Mouse (Mus musculus): ENCODE measurements around the gene Uck2. TPM values are rescaled to one million over a fixed set of nuclear protein-coding genes. Genes with fewer than 3 reads are reported as not detected.

The Uck2 gene
- polyA plus RNA-seq, 1 experiment from 2014 or later, result 68.8 TPM

DNA sequence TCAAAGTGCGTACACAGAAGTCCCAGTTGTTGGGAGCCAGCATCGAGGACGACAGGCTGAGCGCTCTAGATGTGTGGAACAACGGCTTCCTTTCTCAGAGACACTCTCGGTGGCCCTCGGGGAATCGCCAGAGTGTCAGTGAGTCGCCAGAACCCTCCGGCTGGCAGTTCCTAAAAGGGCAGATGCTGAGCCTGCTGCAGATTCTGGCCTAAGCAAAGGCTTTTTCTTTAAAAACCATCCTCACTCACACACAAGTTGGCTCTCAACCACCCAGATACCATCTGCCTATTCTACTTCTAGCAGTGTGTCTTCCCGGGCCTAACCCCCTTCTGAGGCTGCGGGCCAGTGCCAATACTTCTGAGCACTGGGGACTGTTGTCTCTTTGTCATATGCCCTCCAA is 45.2 kb downstream of the Uck2 start:
- Histone ChIP-seq H3K9me3 (replicated peaks; ENCODE audit: control insufficient read depth, low read length) (no peaks in the 10 kb centered on the region), H3K4me2 (ENCODE audit: low read depth, low read length) (no peak overlapping the region), H3K4me1 (ENCODE audit: control insufficient read depth, insufficient read depth, low read length) (peaks cover 45% of the 10 kb centered on the region), H3K36me3 (ENCODE audit: control insufficient read depth, insufficient read depth) (no peaks in the 10 kb centered on the region), H3K4me3 (ENCODE audit: low read length) (no peak overlapping the region), H3K27ac (ENCODE audit: low read length) (no peak overlapping the region), H3K27me3 (ENCODE audit: control insufficient read depth, insufficient read depth, low read length) (no peaks in the 10 kb centered on the region), H3K9ac (ENCODE audit: low read length) (no peak overlapping the region)
- ATAC-seq (replicated peaks; ENCODE audit: extremely low read depth, insufficient read depth, low FRiP score), result no peak
- WGBS, result 56% methylated on average over 12 of the region's 12 CpGs

DNA sequence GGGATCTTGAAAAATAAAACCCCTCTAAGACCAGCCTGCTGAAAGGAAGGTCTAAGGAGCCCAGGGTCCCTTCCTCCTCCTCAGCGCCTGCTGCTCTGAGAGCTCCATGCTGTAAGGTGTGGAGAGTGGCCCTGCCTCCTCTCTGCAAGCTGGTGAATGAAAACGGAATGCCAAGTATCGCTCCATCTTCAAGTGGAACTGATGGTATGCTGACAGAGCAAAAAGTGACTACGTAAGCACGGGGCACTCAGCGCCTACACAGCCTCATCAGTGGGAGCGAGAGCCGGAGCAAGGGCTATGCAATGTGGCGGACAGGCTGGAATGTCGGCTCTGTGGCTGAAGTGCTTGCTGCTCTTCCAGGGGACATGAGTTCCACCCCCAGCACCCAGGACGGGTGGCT is 47.3 kb downstream of the Uck2 start:
- Histone ChIP-seq H3K9me3 (replicated peaks; ENCODE audit: control insufficient read depth, low read length) (no peaks in the 10 kb centered on the region), H3K36me3 (ENCODE audit: control insufficient read depth, insufficient read depth) (no peaks in the 10 kb centered on the region), H3K4me3 (ENCODE audit: low read length) (no peak overlapping the region), H3K27ac (ENCODE audit: low read length) (no peak overlapping the region), H3K4me1 (ENCODE audit: control insufficient read depth, insufficient read depth, low read length) (peaks cover 34% of the 10 kb centered on the region), H3K4me2 (ENCODE audit: low read depth, low read length) (no peak overlapping the region), H3K27me3 (ENCODE audit: control insufficient read depth, insufficient read depth, low read length) (no peaks in the 10 kb centered on the region), H3K9ac (ENCODE audit: low read length) (no peak overlapping the region)
- 37% methylated on average over 11 of the region's 11 CpGs for WGBS
- ATAC-seq (replicated peaks; ENCODE audit: extremely low read depth, insufficient read depth, low FRiP score), result no peak

DNA sequence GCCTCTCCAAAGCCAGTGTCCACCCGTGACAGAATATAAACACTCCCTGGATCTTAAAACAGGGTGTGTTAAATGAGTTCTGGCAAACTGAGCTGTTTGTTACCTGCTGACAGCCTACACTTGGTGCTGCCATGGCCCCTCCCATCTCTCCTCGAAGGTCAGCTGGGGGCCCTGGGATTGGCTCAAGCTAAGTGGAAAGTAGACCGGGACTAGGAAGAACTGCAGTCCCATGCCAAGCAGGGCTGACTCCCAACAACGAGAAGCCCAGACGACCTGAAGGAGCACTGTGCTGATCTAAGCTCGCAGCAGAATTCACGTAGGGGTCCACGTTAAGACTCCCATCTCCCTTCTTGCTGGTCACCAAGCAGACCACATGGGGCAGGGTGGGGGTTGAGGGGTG is 48.3 kb downstream of the Uck2 start:
- Histone ChIP-seq H3K9me3 (replicated peaks; ENCODE audit: control insufficient read depth, low read length) (no peaks in the 10 kb centered on the region), H3K4me2 (ENCODE audit: low read depth, low read length) (no peak overlapping the region), H3K27me3 (ENCODE audit: control insufficient read depth, insufficient read depth, low read length) (no peaks in the 10 kb centered on the region), H3K4me3 (ENCODE audit: low read length) (no peak overlapping the region), H3K4me1 (ENCODE audit: control insufficient read depth, insufficient read depth, low read length) (peaks cover 24% of the 10 kb centered on the region), H3K9ac (ENCODE audit: low read length) (no peak overlapping the region), H3K36me3 (ENCODE audit: control insufficient read depth, insufficient read depth) (no peaks in the 10 kb centered on the region), H3K27ac (ENCODE audit: low read length) (no peak overlapping the region)
- WGBS, result 45% methylated on average over 8 of the region's 8 CpGs
- peak; percentile 58 for ATAC-seq (replicated peaks; ENCODE audit: extremely low read depth, insufficient read depth, low FRiP score)

DNA sequence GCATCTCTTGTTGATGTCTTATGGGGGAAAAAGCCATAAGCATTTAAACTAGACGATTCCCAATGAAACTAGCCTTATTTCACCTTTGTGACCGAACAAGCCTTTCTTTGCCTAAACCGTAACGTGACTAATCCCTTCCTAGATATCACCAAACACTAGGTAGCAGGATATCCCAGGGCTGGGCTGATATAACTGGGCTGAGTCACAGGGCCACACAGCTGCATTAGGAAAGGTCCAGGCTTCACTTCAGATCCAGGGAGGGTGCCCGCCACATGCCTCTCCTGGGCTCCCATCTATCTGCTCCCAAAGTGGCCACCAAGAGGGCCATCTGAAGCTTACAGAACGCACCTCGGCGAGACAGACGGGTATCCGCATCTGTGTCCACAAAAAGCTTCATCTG is 50.8 kb downstream of the Uck2 start:
- no peak overlapping the region for H3K4me2 ChIP-seq (ENCODE audit: low read depth, low read length)
- WGBS, result 87% methylated on average over 10 of the region's 10 CpGs
- no peak overlapping the region for H3K4me3 ChIP-seq (ENCODE audit: low read length)
- no peaks in the 10 kb centered on the region for H3K27me3 ChIP-seq (ENCODE audit: control insufficient read depth, insufficient read depth, low read length)
- H3K27ac ChIP-seq (ENCODE audit: low read length), result no peak overlapping the region
- no peak overlapping the region for H3K9ac ChIP-seq (ENCODE audit: low read length)
- no peaks in the 10 kb centered on the region for H3K36me3 ChIP-seq (ENCODE audit: control insufficient read depth, insufficient read depth)
- no peak for ATAC-seq (replicated peaks; ENCODE audit: extremely low read depth, insufficient read depth, low FRiP score)
- no peaks in the 10 kb centered on the region for H3K9me3 ChIP-seq (replicated peaks; ENCODE audit: control insufficient read depth, low read length)
- H3K4me1 ChIP-seq (ENCODE audit: control insufficient read depth, insufficient read depth, low read length), result peaks cover 16% of the 10 kb centered on the region

DNA sequence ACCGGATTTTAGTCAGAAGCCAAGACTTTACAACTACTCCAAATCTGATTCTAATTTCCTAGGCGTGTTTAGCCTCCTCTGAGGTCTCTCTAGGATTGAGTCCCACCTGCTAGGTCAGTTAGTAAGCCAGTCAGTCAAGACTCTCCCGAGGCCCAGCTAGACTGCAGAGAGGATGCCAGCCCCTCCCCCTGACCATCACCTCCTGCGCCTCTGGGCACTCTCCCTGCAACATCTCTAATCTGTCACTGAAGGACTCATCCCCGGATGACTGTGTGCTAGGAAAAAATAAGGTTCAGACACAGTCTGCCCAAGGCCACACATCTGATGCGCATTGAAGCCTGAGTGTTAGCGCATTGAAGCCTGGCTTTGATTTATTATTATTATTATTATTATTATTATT is 52.2 kb downstream of the Uck2 start:
- H3K36me3 ChIP-seq (ENCODE audit: control insufficient read depth, insufficient read depth), result no peaks in the 10 kb centered on the region
- H3K9me3 ChIP-seq (replicated peaks; ENCODE audit: control insufficient read depth, low read length), result no peaks in the 10 kb centered on the region
- no peaks in the 10 kb centered on the region for H3K27me3 ChIP-seq (ENCODE audit: control insufficient read depth, insufficient read depth, low read length)
- no peak overlapping the region for H3K27ac ChIP-seq (ENCODE audit: low read length)
- H3K9ac ChIP-seq (ENCODE audit: low read length), result no peak overlapping the region
- H3K4me2 ChIP-seq (ENCODE audit: low read depth, low read length), result no peak overlapping the region
- peaks cover 12% of the 10 kb centered on the region for H3K4me1 ChIP-seq (ENCODE audit: control insufficient read depth, insufficient read depth, low read length)
- no peak overlapping the region for H3K4me3 ChIP-seq (ENCODE audit: low read length)
- WGBS, result 82% methylated on average over 7 of the region's 7 CpGs
- ATAC-seq (replicated peaks; ENCODE audit: extremely low read depth, insufficient read depth, low FRiP score), result no peak

DNA sequence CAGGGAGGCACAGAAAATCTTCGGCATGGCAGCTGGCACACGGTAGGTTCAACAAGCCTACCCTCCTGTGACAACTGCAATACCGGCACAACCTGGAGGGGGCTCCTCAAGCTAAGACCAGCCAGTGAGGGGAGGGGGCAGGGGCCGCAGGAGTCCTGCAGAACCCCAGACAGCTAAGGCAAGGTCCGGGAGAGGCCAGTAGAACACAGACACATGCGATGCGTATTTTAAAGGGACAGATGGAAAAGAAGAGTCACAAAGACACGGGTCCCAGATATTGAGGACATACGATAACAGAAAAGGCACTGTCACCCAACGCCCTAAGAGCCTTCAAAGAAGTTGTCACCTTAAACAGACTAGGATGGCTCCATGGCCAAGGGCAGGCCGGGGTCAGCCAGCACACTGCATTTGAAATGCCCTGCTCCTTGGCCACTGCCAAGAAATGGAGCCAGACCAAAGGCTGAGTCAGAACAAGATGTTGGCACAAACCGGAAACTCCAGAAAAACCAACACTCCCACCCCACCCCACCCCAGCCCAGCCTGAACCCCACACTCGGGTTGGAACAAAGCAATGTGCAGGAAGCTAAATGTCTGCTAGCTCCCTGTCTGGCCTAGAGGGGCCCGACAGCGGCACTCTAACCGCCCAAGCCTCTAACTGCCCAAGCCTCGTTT is 53.4 kb downstream of the Uck2 start:
- H3K27me3 ChIP-seq (ENCODE audit: control insufficient read depth, insufficient read depth, low read length), result no peaks in the 10 kb centered on the region
- no peaks in the 10 kb centered on the region for H3K9me3 ChIP-seq (replicated peaks; ENCODE audit: control insufficient read depth, low read length)
- 64% methylated on average over 17 of the region's 17 CpGs for WGBS
- 0 out of 2 replicates have a peak, but pooled peaks have one; percentile 31 for ATAC-seq (replicated peaks; ENCODE audit: extremely low read depth, insufficient read depth, low FRiP score)
- H3K4me1 ChIP-seq (ENCODE audit: control insufficient read depth, insufficient read depth, low read length), result peaks cover 2% of the 10 kb centered on the region; the same call in 1 of the 2 replicates
- H3K4me2 ChIP-seq (ENCODE audit: low read depth, low read length), result no peak overlapping the region
- no peak overlapping the region for H3K27ac ChIP-seq (ENCODE audit: low read length)
- no peak overlapping the region for H3K9ac ChIP-seq (ENCODE audit: low read length)
- H3K36me3 ChIP-seq (ENCODE audit: control insufficient read depth, insufficient read depth), result peaks cover 9% of the 10 kb centered on the region; the same call in 1 of the 2 replicates
- no peak overlapping the region for H3K4me3 ChIP-seq (ENCODE audit: low read length)

DNA sequence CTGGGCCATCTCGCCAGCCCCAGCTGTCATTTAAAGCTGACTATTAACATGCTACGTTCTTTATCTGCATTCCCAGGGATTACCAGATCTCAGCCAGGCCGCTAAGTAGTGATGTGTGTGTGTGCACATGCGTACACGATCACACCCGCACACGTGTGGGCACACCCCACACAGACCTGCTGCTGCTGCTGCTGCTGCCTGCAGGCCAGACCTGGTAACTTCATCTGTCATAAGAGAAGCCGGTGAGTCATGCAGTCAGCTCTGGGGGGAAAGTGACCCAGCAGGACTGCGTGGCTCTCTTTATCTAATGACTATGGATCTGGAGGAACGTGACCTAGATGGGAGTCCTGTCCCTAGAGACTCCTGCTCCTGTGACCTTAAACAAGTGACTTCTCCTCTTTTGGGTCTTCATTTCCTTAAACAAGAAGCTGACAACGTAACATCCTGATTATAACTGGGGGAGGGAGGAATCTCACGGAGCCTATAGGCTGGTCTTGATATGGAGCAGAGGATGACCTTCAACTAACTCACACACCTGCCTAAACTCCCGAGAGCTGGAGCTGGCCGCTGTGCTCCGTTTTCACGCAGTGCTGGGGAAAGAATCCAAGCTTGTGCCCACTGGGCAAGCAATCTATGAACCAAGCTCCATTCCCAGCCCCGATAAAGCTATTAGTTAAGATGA is 54.0 kb downstream of the Uck2 start:
- H3K27ac ChIP-seq (ENCODE audit: low read length), result no peak overlapping the region
- H3K9ac ChIP-seq (ENCODE audit: low read length), result no peak overlapping the region
- no peaks in the 10 kb centered on the region for H3K27me3 ChIP-seq (ENCODE audit: control insufficient read depth, insufficient read depth, low read length)
- ATAC-seq (replicated peaks; ENCODE audit: extremely low read depth, insufficient read depth, low FRiP score), result no peak
- no peak overlapping the region for H3K4me2 ChIP-seq (ENCODE audit: low read depth, low read length)
- H3K9me3 ChIP-seq (replicated peaks; ENCODE audit: control insufficient read depth, low read length), result no peaks in the 10 kb centered on the region
- peaks cover 13% of the 10 kb centered on the region for H3K36me3 ChIP-seq (ENCODE audit: control insufficient read depth, insufficient read depth)
- H3K4me1 ChIP-seq (ENCODE audit: control insufficient read depth, insufficient read depth, low read length), result no peaks in the 10 kb centered on the region
- 73% methylated on average over 17 of the region's 17 CpGs for WGBS
- H3K4me3 ChIP-seq (ENCODE audit: low read length), result no peak overlapping the region

DNA sequence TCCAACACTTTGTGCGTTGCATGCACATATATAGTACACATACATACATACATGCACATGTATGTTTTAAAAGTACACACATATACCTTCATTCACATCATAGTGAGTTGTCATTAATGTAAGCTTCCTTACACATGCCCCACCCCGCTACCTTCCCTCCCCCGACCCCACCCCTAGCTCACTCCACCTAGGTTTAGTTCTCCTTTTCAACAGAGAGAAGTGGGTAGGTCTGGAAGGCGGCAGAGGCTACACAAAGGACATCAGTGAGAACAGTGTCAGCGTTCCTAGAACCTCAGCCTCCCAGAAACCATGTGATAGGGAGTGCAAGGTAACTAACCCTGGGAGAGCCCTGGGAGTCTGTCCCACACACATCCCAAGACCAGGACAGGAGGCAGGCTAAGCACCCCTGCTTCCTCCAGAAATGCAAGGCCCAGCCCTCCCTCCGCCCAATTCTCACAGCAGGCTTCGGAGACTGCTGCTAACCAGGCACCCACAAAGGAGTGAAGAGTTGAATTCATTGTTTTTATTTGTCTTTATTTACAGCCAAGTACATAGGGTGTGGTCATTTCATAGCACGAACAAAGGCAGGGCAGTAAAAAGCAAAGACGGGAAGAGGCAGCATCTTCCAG is 62.6 kb downstream of the Uck2 start:
- Histone ChIP-seq H3K4me2 (ENCODE audit: low read depth, low read length) (no peak overlapping the region), H3K4me1 (ENCODE audit: control insufficient read depth, insufficient read depth, low read length) (no peaks in the 10 kb centered on the region), H3K27me3 (ENCODE audit: control insufficient read depth, insufficient read depth, low read length) (no peaks in the 10 kb centered on the region), H3K36me3 (ENCODE audit: control insufficient read depth, insufficient read depth) (peaks cover 19% of the 10 kb centered on the region), H3K9me3 (replicated peaks; ENCODE audit: control insufficient read depth, low read length) (no peaks in the 10 kb centered on the region), H3K4me3 (ENCODE audit: low read length) (no peak overlapping the region), H3K9ac (ENCODE audit: low read length) (no peak overlapping the region), H3K27ac (ENCODE audit: low read length) (no peak overlapping the region)
- 83% methylated on average over 9 of the region's 9 CpGs for WGBS
- no peak for ATAC-seq (replicated peaks; ENCODE audit: extremely low read depth, insufficient read depth, low FRiP score)

All from heart, embryonic 16.5 days (tissue).